Mouse (Mus musculus): ENCODE results near the gene Homer3.

- TF ChIP-seq CTCF (IDR thresholded peaks at IDR 0.05; ENCODE audit: control insufficient read depth, insufficient read depth, low read length) (peak; percentile 31; the same call in 1 of the 2 replicates), POLR2A (IDR thresholded peaks at IDR 0.05; ENCODE audit: borderline replicate concordance, control insufficient read depth, low read depth, low read length) (no peak)
These were observed 13.6 kb upstream of the Homer3 start for GRCm38 (mm10) chr8:70268799-70269565.

Measured in bone marrow, adult 2 months (tissue).